Mouse (Mus musculus): ENCODE measurements at regions not wholly inside any gene's neighbourhood (a gene's known extent, or its start where the extent isn't known, plus 50 kb on each side); places are given as distances from the start of the nearest gene placed in this dataset.
A peak's percentile ranks its signal among the peaks of the same experiment; 100 is the strongest.

DNA sequence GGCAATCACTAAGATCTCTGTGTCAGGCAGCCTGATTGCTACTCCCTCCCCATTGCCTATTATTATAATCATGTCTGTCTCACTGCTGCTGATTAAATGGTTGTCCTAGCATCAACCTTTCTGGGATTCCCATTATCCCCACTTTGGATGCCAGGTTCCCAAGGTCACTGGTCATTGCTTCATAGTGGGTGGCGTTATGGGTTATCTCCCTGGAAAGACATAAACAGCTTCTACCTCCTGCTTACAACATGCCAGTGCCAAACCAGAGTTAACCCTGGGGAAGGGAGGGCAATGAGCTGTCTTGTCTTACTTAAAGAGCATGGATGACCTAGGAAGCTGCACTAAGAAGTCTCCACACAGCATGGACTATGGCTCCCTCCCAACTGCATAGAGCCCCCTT, 136.9 kb downstream of the Uaca start:
- no peak for DNase-seq (ENCODE audit: extremely low spot score in 1 of 2, low spot score in 1 of 2)

DNA sequence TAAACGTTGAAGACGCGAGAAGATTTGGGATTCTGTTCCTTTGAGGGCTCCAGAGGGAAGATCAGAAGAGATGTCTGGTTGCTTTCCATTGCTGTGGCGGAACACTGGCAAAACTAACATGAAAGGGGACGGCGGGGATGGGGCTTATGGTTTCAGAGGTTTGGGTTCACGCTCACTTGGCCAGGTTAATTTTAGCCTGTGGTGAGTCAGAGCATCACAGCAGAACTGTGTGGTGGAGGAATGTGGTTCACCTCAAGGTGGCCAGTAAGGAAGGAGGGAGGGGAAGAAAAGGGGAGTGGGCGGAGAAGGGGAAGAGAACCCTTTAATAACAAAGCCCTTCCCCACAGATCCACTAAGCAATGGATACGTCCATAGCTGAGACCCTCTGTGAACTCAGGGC, 142.6 kb downstream of the Uaca start:
- DNase-seq (ENCODE audit: extremely low spot score in 1 of 2, low spot score in 1 of 2): no peak

DNA sequence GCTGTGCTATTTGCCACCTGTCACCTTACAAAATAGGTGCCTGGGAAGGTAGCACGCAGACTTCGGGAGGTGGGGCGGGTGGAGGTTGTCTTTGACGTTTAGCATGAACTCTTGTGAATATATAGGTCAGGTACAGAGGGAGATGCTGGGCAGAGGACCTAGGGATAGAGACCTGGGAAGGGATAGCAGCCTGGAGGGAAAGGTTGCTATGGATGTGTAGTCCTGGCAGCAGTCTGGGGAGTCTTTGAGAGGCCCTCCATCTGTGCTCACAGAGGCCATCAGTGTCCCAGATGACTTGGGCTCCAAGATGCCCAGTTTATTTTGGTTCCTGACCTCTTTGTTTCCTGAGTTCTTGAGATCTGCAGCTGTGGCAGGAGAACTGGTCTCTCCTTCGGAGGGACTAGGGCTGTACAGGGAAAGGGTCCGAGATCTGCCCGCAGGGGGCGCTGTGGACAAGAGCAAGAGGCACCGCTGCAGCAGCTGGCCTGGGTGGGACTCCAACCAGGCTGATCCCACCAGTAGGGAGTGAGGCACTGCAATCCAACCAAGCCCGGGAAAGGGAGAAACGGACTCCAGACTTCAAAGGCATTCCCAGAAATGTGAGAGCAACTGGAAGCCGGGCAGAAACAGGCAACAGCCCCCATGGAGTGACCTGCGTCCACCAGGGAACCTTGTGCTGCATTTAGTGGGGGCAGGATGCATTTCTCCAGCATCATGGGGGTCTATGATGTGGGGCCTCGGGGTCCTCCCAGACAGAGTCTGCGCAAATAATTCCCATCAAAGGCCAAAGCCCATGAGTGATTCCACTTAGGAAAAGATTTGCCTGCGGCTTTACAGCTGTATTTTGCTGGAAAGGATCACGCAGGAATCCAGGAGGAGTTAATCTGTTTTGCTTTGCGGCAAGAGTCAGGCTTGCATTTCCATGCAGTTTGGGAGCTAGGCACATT, 145.8 kb downstream of the Uaca start:
- peak; percentile 7 to 76 for DNase-seq (ENCODE audit: extremely low spot score in 1 of 2, low spot score in 1 of 2)

- no peak for DNase-seq (ENCODE audit: extremely low spot score in 1 of 2, low spot score in 1 of 2)
Observed at GRCm38 (mm10) chr9:60947363-60947762, 153.0 kb downstream of the Uaca start.

GRCm38 (mm10) chr9:60948531-60949070, 154.3 kb downstream of the Uaca start:
- DNase-seq (ENCODE audit: extremely low spot score in 1 of 2, low spot score in 1 of 2): no peak

- no peak for DNase-seq (ENCODE audit: extremely low spot score in 1 of 2, low spot score in 1 of 2)
Observed at GRCm38 (mm10) chr9:60950161-60950560, 155.8 kb downstream of the Uaca start.

GRCm38 (mm10) chr9:60951071-60951561, 156.8 kb downstream of the Uaca start:
- DNase-seq (ENCODE audit: extremely low spot score in 1 of 2, low spot score in 1 of 2): no peak

GRCm38 (mm10) chr9:60957438-60957837, 163.1 kb downstream of the Uaca start:
- no peak for DNase-seq (ENCODE audit: extremely low spot score in 1 of 2, low spot score in 1 of 2)

- DNase-seq (ENCODE audit: extremely low spot score in 1 of 2, low spot score in 1 of 2): no peak
Observed at GRCm38 (mm10) chr9:60959537-60959936, 165.2 kb downstream of the Uaca start.

- no peak for DNase-seq (ENCODE audit: extremely low spot score in 1 of 2, low spot score in 1 of 2)
Observed at GRCm38 (mm10) chr9:60962086-60962485, 167.7 kb downstream of the Uaca start.

GRCm38 (mm10) chr9:60965641-60966040, 171.3 kb downstream of the Uaca start:
- no peak for DNase-seq (ENCODE audit: extremely low spot score in 1 of 2, low spot score in 1 of 2)

DNA sequence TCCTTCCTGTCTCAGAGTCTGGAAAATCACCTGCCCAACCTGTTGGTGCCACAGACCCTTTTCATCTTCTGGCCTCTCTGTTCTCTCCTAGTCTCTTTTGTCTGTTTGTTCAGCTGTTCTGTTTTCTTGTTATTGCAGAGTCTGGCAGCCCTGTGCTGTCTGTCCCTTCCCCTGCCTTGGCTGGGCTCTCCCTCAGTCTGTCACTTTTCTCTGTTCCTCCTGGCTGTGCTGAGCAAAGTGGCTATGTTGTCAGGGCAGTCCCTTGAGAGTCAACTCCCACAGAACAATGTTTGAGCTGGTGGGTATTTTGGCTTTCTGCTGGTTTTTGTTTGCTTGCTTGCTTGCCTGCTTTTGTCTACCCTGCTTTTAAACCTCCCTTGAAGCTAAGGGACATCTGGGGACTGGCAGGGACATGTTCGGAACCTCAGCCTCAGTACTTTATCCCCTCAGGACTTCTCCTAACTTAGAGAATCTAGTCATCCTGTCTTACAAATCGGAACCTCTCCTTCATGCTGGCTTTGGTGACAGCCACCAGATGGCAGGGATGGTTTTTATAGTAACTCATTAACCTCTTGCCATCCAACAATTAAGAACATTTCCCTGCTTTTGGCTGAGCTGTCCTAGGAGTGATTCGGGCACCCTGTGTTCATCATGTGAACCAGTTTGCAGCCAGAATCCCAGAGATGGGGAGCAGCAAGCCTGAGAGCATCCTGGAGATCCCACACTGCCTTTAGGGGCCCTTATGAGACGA, 174.1 kb downstream of the Uaca start:
- no peak for DNase-seq (ENCODE audit: extremely low spot score in 1 of 2, low spot score in 1 of 2)

- no peak for DNase-seq (ENCODE audit: extremely low spot score in 1 of 2, low spot score in 1 of 2)
Observed at GRCm38 (mm10) chr9:60972201-60972910, 178.0 kb downstream of the Uaca start.

GRCm38 (mm10) chr9:60974546-60974945, 180.2 kb downstream of the Uaca start:
- DNase-seq (ENCODE audit: extremely low spot score in 1 of 2, low spot score in 1 of 2): no peak

DNA sequence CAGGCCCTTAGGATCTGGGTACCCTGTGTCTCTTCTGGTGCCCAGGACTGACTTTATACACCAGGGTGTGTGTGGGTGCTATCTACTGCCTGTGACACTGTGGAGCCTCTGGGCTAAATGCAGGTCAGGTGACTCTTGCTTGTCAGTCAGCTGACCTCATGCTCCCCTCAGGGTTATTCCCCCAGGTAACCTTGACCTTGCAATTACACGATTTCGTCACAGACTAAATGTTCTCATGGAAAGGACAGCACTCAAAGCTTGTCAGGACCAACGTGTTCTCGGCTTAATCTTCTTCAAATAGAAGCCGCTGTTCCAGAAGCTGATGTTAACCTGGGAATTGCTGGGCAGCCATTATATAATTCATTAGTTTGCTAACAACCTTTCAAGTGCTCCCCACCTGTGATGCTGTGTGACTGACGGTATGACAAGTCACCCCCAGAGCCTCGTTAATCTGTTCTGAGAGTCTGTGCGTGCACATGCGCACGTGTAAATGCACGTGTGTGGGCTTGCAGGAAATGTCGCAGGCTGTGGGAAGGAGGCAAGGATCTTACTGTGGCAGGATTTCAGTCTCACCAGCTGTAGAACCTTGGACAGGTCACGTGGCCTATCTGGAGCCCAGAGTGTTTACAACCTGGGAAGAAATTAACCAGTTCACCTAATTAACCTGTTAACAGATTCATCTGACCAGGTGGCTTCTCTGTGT, 188.2 kb downstream of the Uaca start:
- peak in 1 of 2 experiments; percentile 53 for DNase-seq (ENCODE audit: extremely low spot score in 1 of 2, low spot score in 1 of 2)

- DNase-seq (ENCODE audit: extremely low spot score in 1 of 2, low spot score in 1 of 2): no peak
Observed at GRCm38 (mm10) chr9:60983246-60983645, 188.9 kb downstream of the Uaca start.

- no peak for DNase-seq (ENCODE audit: extremely low spot score in 1 of 2, low spot score in 1 of 2)
Observed at GRCm38 (mm10) chr9:60988113-60988512, 193.8 kb downstream of the Uaca start.

DNA sequence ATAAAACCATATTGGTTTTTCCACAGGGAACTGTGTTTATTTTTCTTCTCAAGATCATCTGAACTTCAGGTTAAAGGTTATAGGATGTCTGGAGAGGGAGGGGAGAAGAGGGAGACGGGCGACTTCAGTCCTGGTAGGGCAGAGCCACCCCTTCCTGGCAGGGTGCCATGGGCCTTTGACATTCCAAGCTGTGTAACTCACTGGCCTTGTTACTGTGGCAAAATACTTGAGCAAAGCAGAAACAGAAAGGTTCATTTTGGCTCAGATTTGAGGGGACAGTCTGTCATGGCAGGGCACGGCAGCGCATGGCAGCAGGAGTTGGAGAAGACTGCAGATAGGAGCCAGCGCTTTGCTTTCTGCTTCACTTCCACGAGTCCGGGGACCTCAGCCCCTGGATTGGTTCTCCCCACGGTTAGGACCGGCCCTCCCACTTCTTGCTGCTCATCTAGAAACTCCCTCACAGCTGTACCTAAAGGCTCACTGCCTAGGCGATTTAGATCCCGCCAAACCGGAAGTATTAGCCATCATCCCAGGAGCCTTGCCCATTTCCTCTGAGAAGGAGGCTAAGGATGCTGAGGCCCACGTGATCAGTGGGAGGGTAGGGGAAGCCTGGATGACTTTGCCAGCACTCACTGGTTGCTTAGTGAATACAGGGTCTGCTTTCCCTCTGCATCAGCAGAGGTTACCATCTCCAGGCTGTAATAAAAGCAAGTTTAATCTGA, 195.5 kb downstream of the Uaca start:
- no peak for DNase-seq (ENCODE audit: extremely low spot score in 1 of 2, low spot score in 1 of 2)

GRCm38 (mm10) chr9:60991509-60991908, 197.2 kb downstream of the Uaca start:
- no peak for DNase-seq (ENCODE audit: extremely low spot score in 1 of 2, low spot score in 1 of 2)

Measured in frontal cortex, adult 2 months (tissue).